ENCODE assay signal across 11 mouse cellular contexts in the genomic region with DNA sequence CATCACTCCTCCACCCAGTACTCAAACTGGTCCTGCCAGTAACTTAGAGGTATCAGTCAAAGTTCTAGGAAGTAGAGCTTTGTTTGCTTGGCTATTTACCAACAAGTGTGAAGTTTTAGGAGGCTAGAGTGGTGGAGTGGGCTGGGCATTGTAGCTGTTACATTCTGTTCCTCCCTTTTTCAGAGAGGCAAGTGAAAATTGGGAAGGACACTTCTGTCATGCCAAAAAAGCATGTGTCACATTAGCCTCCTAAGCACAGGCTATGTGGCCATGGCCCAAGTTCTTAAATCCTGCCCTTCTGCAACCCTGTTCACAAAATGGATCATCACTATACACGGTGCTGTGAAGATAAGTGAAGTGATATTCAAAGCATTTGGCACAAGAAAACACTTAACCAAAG. TPM values are rescaled to one million over a fixed set of nuclear protein-coding genes. Genes with fewer than 3 reads are reported as not detected.
DNase-seq lines count a peak whose midpoint lies in the region; ATAC-seq and TF ChIP-seq lines count a peak whose summit lies in the region.
"Had no signal": no experiment of that assay in that cellular context is flagged by ENCODE, and none has a peak within 500 bp of the region (broad histone marks: within the 10 kb centered on the region; RNA-seq: fewer than 3 reads in every experiment).

No protein-coding gene starts in this region.

- intact Hi-C loops in gastrocnemius, adult 2 months (cut with DNase I): loop anchor here (5.0 kb wide), 1 partner anchor 85 kb away; the partner anchor contains the start of gene Rev3l

- H3K9ac ChIP-seq in midbrain, embryonic 14.5 days (replicated peaks; ENCODE audit: low read length): no peak overlapping the region
- H3K9ac ChIP-seq in intestine, embryonic 15.5 days: no peak overlapping the region
- no peak overlapping the region for H3K9ac ChIP-seq in stomach, postnatal 0 days (ENCODE audit: low read length)
- H3K9ac ChIP-seq: liver, embryonic 14.5 days had no signal

- peak overlapping the region; percentile 79 for H3K27ac ChIP-seq in gastrocnemius, adult 2 months
- peak overlapping the region; percentile 68; the same call in 1 of the 2 replicates for H3K27ac ChIP-seq in midbrain, embryonic 14.5 days (replicated peaks; ENCODE audit: low read depth, low read length)
- H3K27ac ChIP-seq in midbrain, embryonic 10.5 days (replicated peaks): no peak overlapping the region
- H3K27ac ChIP-seq in intestine, embryonic 15.5 days: peak overlapping the region; percentile 77
- H3K27ac ChIP-seq in stomach, postnatal 0 days (replicated peaks): peak overlapping the region; percentile 56
- H3K27ac ChIP-seq: left cerebral cortex, adult 2 months; liver, embryonic 14.5 days had no signal

- TF ChIP-seq CTCF in gastrocnemius, adult 2 months (IDR thresholded peaks at IDR 0.05): no peak
- no peak for TF ChIP-seq CTCF in stomach, postnatal 0 days (IDR thresholded peaks at IDR 0.05; ENCODE audit: low read depth)

- H3K27me3 ChIP-seq in midbrain, embryonic 14.5 days (ENCODE audit: control insufficient read depth, insufficient read depth, low read length): no peaks in the 10 kb centered on the region
- no peaks in the 10 kb centered on the region for H3K27me3 ChIP-seq in midbrain, embryonic 10.5 days (ENCODE audit: low read depth, poor library complexity, severe bottlenecking)
- H3K27me3 ChIP-seq in intestine, embryonic 15.5 days (replicated peaks): no peaks in the 10 kb centered on the region
- no peaks in the 10 kb centered on the region for H3K27me3 ChIP-seq in stomach, postnatal 0 days (ENCODE audit: control insufficient read depth, insufficient read depth, low read length)

- no peaks in the 10 kb centered on the region for H3K9me3 ChIP-seq in midbrain, embryonic 14.5 days (ENCODE audit: control insufficient read depth, low read length)
- no peaks in the 10 kb centered on the region for H3K9me3 ChIP-seq in midbrain, embryonic 10.5 days (replicated peaks)
- H3K9me3 ChIP-seq in intestine, embryonic 15.5 days: no peaks in the 10 kb centered on the region
- H3K9me3 ChIP-seq in stomach, postnatal 0 days (ENCODE audit: control insufficient read depth, low read length): no peaks in the 10 kb centered on the region

- H3K36me3 ChIP-seq in midbrain, embryonic 14.5 days (ENCODE audit: control insufficient read depth, insufficient read depth, low read length): peaks cover 10% of the 10 kb centered on the region
- peaks cover 32% of the 10 kb centered on the region for H3K36me3 ChIP-seq in midbrain, embryonic 10.5 days
- H3K36me3 ChIP-seq in intestine, embryonic 15.5 days: peaks cover 35% of the 10 kb centered on the region
- H3K36me3 ChIP-seq in stomach, postnatal 0 days (ENCODE audit: control insufficient read depth, insufficient read depth, low read length): peaks cover 19% of the 10 kb centered on the region

- ATAC-seq in midbrain, embryonic 14.5 days (ENCODE audit: low FRiP score, low TSS enrichment): no peak
- ATAC-seq in intestine, embryonic 15.5 days: no peak
- ATAC-seq in stomach, postnatal 0 days (ENCODE audit: low FRiP score, low TSS enrichment): 0 out of 2 replicates have a peak, but pooled peaks have one; percentile 19

- 93% methylated on average over 1 of the region's 1 CpGs for WGBS in midbrain, embryonic 14.5 days
- 78% methylated on average over 1 of the region's 1 CpGs for WGBS in midbrain, embryonic 10.5 days
- 57% methylated on average over 1 of the region's 1 CpGs for WGBS in intestine, embryonic 15.5 days
- WGBS in stomach, postnatal 0 days: 39% methylated on average over 1 of the region's 1 CpGs

- H3K4me2 ChIP-seq in midbrain, embryonic 14.5 days (ENCODE audit: low read length): no peak overlapping the region
- no peak overlapping the region for H3K4me2 ChIP-seq in intestine, embryonic 15.5 days (replicated peaks)
- no peak overlapping the region for H3K4me2 ChIP-seq in stomach, postnatal 0 days (replicated peaks; ENCODE audit: low read depth)

- TF ChIP-seq EP300 in stomach, postnatal 0 days (optimal IDR thresholded peaks at IDR 0.05): no peak

- DNase-seq in gastrocnemius, adult 2 months: no peak
- DNase-seq in gastrocnemius, postnatal 4 days (ENCODE audit: low spot score in 2 of 2): no peak
- no peak for DNase-seq in midbrain, embryonic 14.5 days
- DNase-seq in midbrain, embryonic 10.5 days (ENCODE audit: low spot score): no peak
- DNase-seq in stomach, postnatal 0 days (ENCODE audit: low spot score): no peak
- DNase-seq in layer of hippocampus, postnatal 14 days (ENCODE audit: low spot score in 2 of 2): no peak
- DNase-seq in frontal cortex, postnatal 25 days (ENCODE audit: low spot score in 2 of 2): no peak
- DNase-seq: right cerebral cortex, adult 18-20 months had no signal

- H3K4me1 ChIP-seq in midbrain, embryonic 14.5 days (ENCODE audit: control insufficient read depth, insufficient read depth, low read length): peaks cover 10% of the 10 kb centered on the region
- peaks cover 13% of the 10 kb centered on the region for H3K4me1 ChIP-seq in midbrain, embryonic 10.5 days
- H3K4me1 ChIP-seq in intestine, embryonic 15.5 days (replicated peaks): peaks cover 16% of the 10 kb centered on the region
- H3K4me1 ChIP-seq in stomach, postnatal 0 days (replicated peaks; ENCODE audit: control insufficient read depth, insufficient read depth): 0 out of 2 replicates have a peak, but pooled peaks cover 3% of the 10 kb centered on the region

- H3K4me3 ChIP-seq in gastrocnemius, adult 2 months: no peak overlapping the region
- H3K4me3 ChIP-seq in midbrain, embryonic 14.5 days (replicated peaks; ENCODE audit: low read depth, low read length): no peak overlapping the region
- no peak overlapping the region for H3K4me3 ChIP-seq in midbrain, embryonic 10.5 days
- H3K4me3 ChIP-seq in intestine, embryonic 15.5 days (replicated peaks): no peak overlapping the region
- H3K4me3 ChIP-seq in stomach, postnatal 0 days (ENCODE audit: low read depth, low read length): no peak overlapping the region
- H3K4me3 ChIP-seq: left cerebral cortex, adult 2 months had no signal

RNA-seq across cellular contexts. Expression of gene Traf3ip2, which starts 34.4 kb away (rescaled TPM):
- total RNA-seq in gastrocnemius, adult 2 months (2021): 1 to 10 TPM; 5.5 to 9.0 TPM
- total RNA-seq in gastrocnemius, postnatal 4 days (2021): 1 to 10 TPM; 4.4 to 5.8 TPM
- polyA plus RNA-seq in midbrain, embryonic 14.5 days (2014; fragmentation: Nextera tagmentation; extraction: Ambion mirVana): 5.4 and 6.8 TPM in 2 replicates
- 5.5 and 9.5 TPM in 2 replicates for polyA plus RNA-seq in midbrain, embryonic 10.5 days (2016; fragmentation: Nextera tagmentation; extraction: Ambion mirVana)
- polyA plus RNA-seq in intestine, embryonic 15.5 days (2015; fragmentation: Nextera tagmentation; extraction: Ambion mirVana): 25.8 and 29.4 TPM in 2 replicates
- polyA plus RNA-seq in stomach, postnatal 0 days (2015; fragmentation: Nextera tagmentation; extraction: Ambion mirVana): 19.4 and 24.1 TPM in 2 replicates
- 1 to 10 TPM; 3.6 to 4.3 TPM for total RNA-seq in layer of hippocampus, postnatal 14 days (2021)
